Mouse (Mus musculus) lung, adult 2 months (tissue): ENCODE data around the gene Hspa12a.

Source experiments
- CTCF ChIP-seq: fragments of 200-500 bp; IDR thresholded peaks from 2 replicates; pipeline ENCODE4 v1.5.1; 2011; ENCODE audit warnings: mild to moderate bottlenecking, low read length, control low read depth; ENCODE audit not compliant: insufficient read depth
- POLR2A ChIP-seq: fragments of 200-500 bp; IDR thresholded peaks from 2 replicates; pipeline ENCODE4 v1.6.1; 2011; ENCODE audit warnings: low read depth, mild to moderate bottlenecking, control low read depth, low read length, borderline replicate concordance; ENCODE audit errors: extremely low read depth

GRCm38 (mm10) chr19:58827656-58828055 lies 115.8 kb downstream of the Hspa12a start:
- no peak for TF ChIP-seq CTCF
- no peak for TF ChIP-seq POLR2A
